Mouse (Mus musculus) midbrain, embryonic 13.5 days (tissue): ENCODE results near the gene Brd3. TPM values are rescaled to one million over a fixed set of nuclear protein-coding genes. Genes with fewer than 3 reads are reported as not detected.
"Not testable (repeated sequence)": the region's sequence is repeated elsewhere in the genome, so short reads cannot be mapped to it uniquely, and the experiment has no call there.

Experiments used
- ATAC-seq: fragments of 200-750 bp; cut with Nextera tagmentation; 2 replicates; pipeline ENCODE4 v1.8.0; 2017; ENCODE audit warnings: mild to moderate bottlenecking, moderate TSS enrichment, moderate library complexity
- H3K27ac ChIP-seq: fragments of 300-500 bp; sonication (generic); 2 replicates; pipeline ENCODE4 v1.5.1; 2015; ENCODE audit warnings: inconsistent platforms, mild to moderate bottlenecking, moderate library complexity
- H3K27me3 ChIP-seq: fragments of 300-500 bp; sonication (generic); 2 replicates; pipeline ENCODE4 v1.6.1; 2015; ENCODE audit warnings: mild to moderate bottlenecking, inconsistent platforms
- H3K36me3 ChIP-seq: fragments of 300-500 bp; sonication (generic); 2 replicates; pipeline ENCODE4 v1.6.1; 2015; ENCODE audit warnings: mild to moderate bottlenecking, inconsistent platforms
- H3K4me1 ChIP-seq: fragments of 300-500 bp; sonication (generic); replicated peaks from 2 replicates; pipeline ENCODE4 v1.6.1; 2015; ENCODE audit warnings: inconsistent platforms
- H3K4me2 ChIP-seq: fragments of 300-500 bp; sonication (generic); replicated peaks from 2 replicates; pipeline ENCODE4 v1.6.1; 2015; ENCODE audit warnings: moderate library complexity, mild to moderate bottlenecking, inconsistent platforms
- H3K4me3 ChIP-seq: fragments of 300-500 bp; sonication (generic); replicated peaks from 2 replicates; pipeline ENCODE4 v1.5.1; 2015; ENCODE audit warnings: mild to moderate bottlenecking, inconsistent platforms
- H3K9ac ChIP-seq: fragments of 300-500 bp; sonication (generic); replicated peaks from 2 replicates; pipeline ENCODE4 v1.6.1; 2015; ENCODE audit warnings: mild to moderate bottlenecking, inconsistent platforms
- H3K9me3 ChIP-seq: fragments of 300-500 bp; sonication (generic); 2 replicates; pipeline ENCODE4 v1.6.1; 2016; ENCODE audit warnings: mild to moderate bottlenecking, inconsistent platforms
- WGBS: fragments of 180-500 bp; shearing (Covaris S2); methylation state at CpG from one replicate; pipeline ENCODE4 v1.1.7; 2015; 5-methylcytosine and 5-hydroxymethylcytosine counted together
- polyA plus RNA-seq: library from polyadenylated mRNA; unstranded; fragments of >200 nt; fragmentation: Nextera tagmentation; extraction: Ambion mirVana; gene quantifications from 2 replicates; pipeline ENCODE4 v1.2.1, GENCODE M21; 2015

The Brd3 gene
- polyA plus RNA-seq, 1 experiment from 2014 or later = 145 TPM

DNA sequence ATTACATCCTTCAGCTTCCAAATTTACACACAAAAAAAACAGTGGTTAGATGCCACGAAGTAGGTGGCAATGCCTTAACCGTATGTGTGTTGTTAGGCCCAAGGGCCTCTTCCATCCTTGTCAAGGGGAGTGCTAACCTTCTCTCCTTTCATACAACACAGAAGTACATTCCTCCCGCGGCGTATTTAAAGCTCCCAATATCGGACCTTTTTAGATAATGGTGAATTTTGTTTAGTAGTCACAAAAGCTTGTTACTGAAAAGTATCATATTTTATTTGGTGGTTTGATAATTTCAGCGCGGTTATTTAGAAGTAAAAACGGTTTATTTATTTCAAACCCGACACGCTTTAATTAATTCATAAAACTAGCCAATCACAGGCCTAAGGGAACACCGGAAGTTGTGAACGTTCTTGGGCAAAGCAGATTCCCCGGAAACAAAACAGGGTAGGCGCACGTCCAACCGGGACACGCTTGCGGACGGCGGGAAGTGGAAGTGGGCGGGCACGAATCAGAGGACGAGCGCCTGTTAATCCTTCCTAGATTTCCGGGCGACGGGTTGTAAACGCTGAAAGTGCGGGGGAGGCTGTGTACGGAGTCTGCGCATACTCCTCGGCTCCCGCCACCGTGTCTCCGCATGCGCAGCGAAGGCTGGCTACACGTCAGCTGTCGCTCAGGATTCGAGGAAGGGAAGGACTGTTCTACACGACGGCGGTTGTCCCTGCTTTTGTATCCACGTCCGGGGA, 32.5 kb upstream of the Brd3 start:
- WGBS = under 1% methylated on average over 46 of the region's 46 CpGs
- Histone ChIP-seq H3K36me3 (peaks cover 22% of the 10 kb centered on the region), H3K4me3 (peak overlapping the region; percentile 41)

DNA sequence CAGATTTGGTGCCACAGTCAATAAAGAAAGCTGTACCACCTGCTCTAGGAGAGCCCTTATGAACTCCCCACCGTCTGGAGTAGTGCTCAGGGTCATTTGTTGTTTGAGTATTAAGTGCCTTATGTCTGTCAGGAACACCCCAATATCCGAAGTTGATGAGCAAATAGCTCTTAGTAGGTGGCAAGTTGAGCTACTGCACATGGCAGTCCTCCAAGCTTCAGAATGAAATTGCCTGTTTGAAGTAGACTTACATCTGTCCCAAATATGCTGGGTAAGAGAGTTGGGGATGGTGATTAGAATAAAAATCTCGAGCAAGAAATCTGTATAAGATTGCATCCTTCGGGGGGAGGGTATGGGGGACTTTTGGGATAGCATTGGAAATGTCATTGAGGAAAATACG, 31.9 kb upstream of the Brd3 start:
- ATAC-seq = no peak
- Histone ChIP-seq H3K9ac (peak overlapping the region; percentile 46; the same call in 1 of the 2 replicates), H3K27me3 (no peaks in the 10 kb centered on the region), H3K9me3 (no peaks in the 10 kb centered on the region), H3K36me3 (peaks cover 28% of the 10 kb centered on the region), H3K4me3 (peak overlapping the region; percentile 41), H3K4me1 (peaks cover 18% of the 10 kb centered on the region), H3K27ac (peak overlapping the region; percentile 84), H3K4me2 (peak overlapping the region; percentile 63)
- WGBS = 18% methylated on average over 5 of the region's 5 CpGs

More for the DNA sequence above, 32.5 kb upstream of the Brd3 start:
- peak overlapping the region; percentile 84 for H3K27ac ChIP-seq
- no peaks in the 10 kb centered on the region for H3K9me3 ChIP-seq
- H3K4me2 ChIP-seq = peak overlapping the region; percentile 63
- H3K9ac ChIP-seq = peak overlapping the region; percentile 62
- no peaks in the 10 kb centered on the region for H3K27me3 ChIP-seq
- ATAC-seq = peak; percentile 97
- H3K4me1 ChIP-seq = peaks cover 18% of the 10 kb centered on the region

GRCm38 (mm10) chr2:27538455-27539330, 31.2 kb upstream of the Brd3 start:
- not testable (repeated sequence) for ATAC-seq, H3K9me3 ChIP-seq, H3K27me3 ChIP-seq, H3K9ac ChIP-seq
- Histone ChIP-seq H3K4me1 (peaks cover 18% of the 10 kb centered on the region), H3K27ac (peak overlapping the region; percentile 84), H3K4me2 (peak overlapping the region; percentile 63), H3K4me3 (peak overlapping the region; percentile 41; the same call in 1 of the 2 replicates), H3K36me3 (peaks cover 35% of the 10 kb centered on the region)
- WGBS = 65% methylated on average over 5 of the region's 5 CpGs

- Histone ChIP-seq H3K4me1 (peaks cover 30% of the 10 kb centered on the region), H3K36me3 (peaks cover 45% of the 10 kb centered on the region), H3K9ac (no peak overlapping the region), H3K9me3 (no peaks in the 10 kb centered on the region), H3K4me3 (no peak overlapping the region), H3K4me2 (no peak overlapping the region), H3K27me3 (no peaks in the 10 kb centered on the region), H3K27ac (no peak overlapping the region)
- no peak for ATAC-seq
- 96% methylated on average over 3 of the region's 3 CpGs for WGBS
These were observed 10.8 kb upstream of the Brd3 start for GRCm38 (mm10) chr2:27518283-27518682.

- peak overlapping the region; percentile 94 for H3K9ac ChIP-seq
- no peak overlapping the region for H3K27ac ChIP-seq
- no peaks in the 10 kb centered on the region for H3K9me3 ChIP-seq
- peaks cover 30% of the 10 kb centered on the region for H3K4me1 ChIP-seq
- peak overlapping the region; percentile 99 for H3K4me2 ChIP-seq
- ATAC-seq = no peak
- H3K4me3 ChIP-seq = peak overlapping the region; percentile 95
- WGBS = 10% methylated on average over 1 of the region's 1 CpGs
- H3K27me3 ChIP-seq = no peaks in the 10 kb centered on the region
- peaks cover 30% of the 10 kb centered on the region for H3K36me3 ChIP-seq
These were observed 8.8 kb upstream of the Brd3 start for GRCm38 (mm10) chr2:27516289-27516688.

DNA sequence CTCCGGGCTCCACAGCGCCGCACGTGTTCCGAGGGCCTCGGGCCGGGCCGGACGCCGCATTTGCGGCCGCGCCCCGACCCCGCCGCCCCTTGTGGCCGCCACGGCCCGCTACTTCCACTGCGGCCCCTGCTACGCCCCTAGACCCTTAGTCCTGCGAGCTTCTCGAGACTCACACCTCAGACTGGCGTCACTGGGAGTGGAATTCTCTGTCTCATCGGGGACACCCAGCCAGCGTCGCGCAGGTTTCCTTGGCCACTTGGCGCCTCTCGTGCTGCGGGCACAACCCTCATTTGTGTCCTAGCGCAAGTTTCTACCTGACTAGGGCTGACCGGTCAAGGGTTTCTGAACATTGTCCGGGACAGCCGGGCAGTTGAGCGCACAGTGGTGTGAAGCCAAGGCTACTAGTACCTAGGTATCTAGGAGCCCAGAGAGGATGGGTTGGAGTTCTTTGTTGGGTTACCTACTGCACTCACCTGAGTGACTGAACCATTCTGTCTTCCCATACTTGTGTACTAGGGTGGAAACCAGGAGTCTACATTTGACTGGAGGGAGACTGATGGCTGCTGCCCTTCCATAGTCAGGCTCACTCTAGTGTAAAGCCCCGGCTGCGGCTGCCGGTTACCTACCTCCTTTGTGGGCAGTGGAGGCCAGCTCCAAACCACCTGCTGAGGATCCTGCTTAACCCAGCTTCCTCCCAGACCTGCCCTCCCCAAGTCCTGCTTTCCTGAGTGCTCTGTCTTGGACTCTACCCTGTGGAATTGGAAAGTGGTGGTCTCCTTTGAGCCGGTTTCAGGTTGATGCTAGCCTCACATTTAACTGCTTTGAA, 8.1 kb upstream of the Brd3 start:
- WGBS = under 1% methylated on average over 23 of the region's 40 CpGs
- H3K36me3 ChIP-seq = peaks cover 22% of the 10 kb centered on the region
- peak overlapping the region; percentile 99 for H3K4me2 ChIP-seq
- no peaks in the 10 kb centered on the region for H3K9me3 ChIP-seq
- peak overlapping the region; percentile 94 for H3K9ac ChIP-seq
- peak overlapping the region; percentile 71 for H3K27ac ChIP-seq
- peaks cover 30% of the 10 kb centered on the region for H3K4me1 ChIP-seq
- H3K27me3 ChIP-seq = no peaks in the 10 kb centered on the region
- H3K4me3 ChIP-seq = peak overlapping the region; percentile 95
- ATAC-seq = peak; percentile 69

GRCm38 (mm10) chr2:27514639-27515328, 7.3 kb upstream of the Brd3 start, which contains the start of gene Wdr5:
TSS of gene Wdr5 (plus strand) at chr2:27515157.
- peak within 1 kb of the TSS; percentile 95 for H3K4me3 ChIP-seq
- WGBS = under 1% methylated on average over 55 of the region's 57 CpGs
- peak within 1 kb of the TSS; percentile 77 for H3K27ac ChIP-seq
- no peaks in the 10 kb centered on the region for H3K27me3 ChIP-seq
- H3K4me2 ChIP-seq = peak within 1 kb of the TSS; percentile 99
- H3K4me1 ChIP-seq = peaks cover 30% of the 10 kb centered on the region
- H3K36me3 ChIP-seq = peaks cover 15% of the 10 kb centered on the region
- no peaks in the 10 kb centered on the region for H3K9me3 ChIP-seq
- peak within 1 kb of the TSS; percentile 94 for H3K9ac ChIP-seq
- ATAC-seq = peak; percentile 94

DNA sequence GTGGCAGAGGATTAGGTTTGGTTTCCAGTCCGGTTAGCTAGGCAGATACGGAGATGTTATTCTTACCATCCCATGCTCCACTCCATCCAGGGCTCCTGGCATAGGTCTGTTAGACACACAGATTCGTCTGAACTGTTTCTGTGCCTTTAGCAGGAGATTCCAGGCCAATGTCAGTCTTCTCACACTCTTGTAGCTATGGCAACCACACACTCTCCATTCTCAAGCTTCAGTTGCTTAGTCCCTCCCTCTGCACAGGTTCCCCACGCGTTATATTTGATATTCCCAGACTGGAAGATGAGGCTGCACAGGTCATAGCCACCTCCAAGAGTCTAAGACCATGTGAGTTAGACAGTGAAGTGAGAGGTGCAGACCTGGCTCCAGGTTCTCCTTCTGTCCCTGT, 6.4 kb upstream of the Brd3 start:
- WGBS = 80% methylated on average over 5 of the region's 5 CpGs
- no peak for ATAC-seq
- H3K4me3 ChIP-seq = peak overlapping the region; percentile 95

DNA sequence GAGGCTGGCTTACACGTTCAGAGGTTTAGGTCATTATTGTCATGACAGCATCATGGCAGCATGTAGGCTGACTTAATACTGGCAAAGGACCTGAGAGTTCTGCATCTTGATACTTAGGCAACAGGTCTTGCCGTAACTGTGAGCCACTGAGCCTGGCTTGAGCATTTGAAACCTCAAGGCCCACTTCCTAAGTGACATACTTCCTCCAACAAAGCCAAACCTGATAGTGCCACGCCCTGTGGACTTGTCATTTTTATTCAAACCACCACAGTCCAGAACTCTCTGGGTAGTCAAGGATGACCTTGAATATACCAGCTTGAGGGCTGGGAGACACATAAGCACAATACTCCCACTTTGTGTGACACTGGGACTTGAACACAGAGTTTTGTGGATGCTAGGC, 5.4 kb upstream of the Brd3 start:
- Histone ChIP-seq H3K36me3 (no peaks in the 10 kb centered on the region), H3K9me3 (no peaks in the 10 kb centered on the region), H3K27me3 (no peaks in the 10 kb centered on the region), H3K9ac (no peak overlapping the region), H3K4me3 (no peak overlapping the region), H3K4me2 (no peak overlapping the region), H3K27ac (no peak overlapping the region), H3K4me1 (peaks cover 30% of the 10 kb centered on the region)
- no peak for ATAC-seq
- 96% methylated on average over 3 of the region's 3 CpGs for WGBS

More for the DNA sequence above, 6.4 kb upstream of the Brd3 start:
- Histone ChIP-seq H3K9ac (peak overlapping the region; percentile 67), H3K9me3 (no peaks in the 10 kb centered on the region), H3K4me2 (peak overlapping the region; percentile 99), H3K27ac (no peak overlapping the region), H3K4me1 (peaks cover 30% of the 10 kb centered on the region), H3K27me3 (no peaks in the 10 kb centered on the region), H3K36me3 (peaks cover 6% of the 10 kb centered on the region)

DNA sequence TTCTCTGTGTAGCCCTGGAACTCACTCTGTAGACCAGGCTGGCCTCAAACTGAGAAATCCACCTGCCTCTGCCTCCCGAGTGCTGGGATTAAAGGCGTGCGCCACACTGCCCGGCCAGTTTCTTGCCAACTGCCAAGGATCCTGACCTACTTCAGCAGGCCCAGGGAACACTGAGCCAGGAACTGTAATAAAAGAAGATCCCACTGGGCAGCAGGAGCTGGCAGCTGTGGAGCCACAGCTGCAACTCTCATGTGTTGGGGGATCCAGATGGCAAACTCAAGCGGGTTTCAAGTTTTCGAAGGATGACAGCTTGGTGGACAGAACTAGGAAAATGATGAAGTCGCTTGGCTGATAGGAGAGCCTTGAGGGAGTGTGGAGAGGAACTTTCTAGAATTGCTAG, 3.2 kb upstream of the Brd3 start:
- H3K9me3 ChIP-seq = no peaks in the 10 kb centered on the region
- H3K4me3 ChIP-seq = no peak overlapping the region
- ATAC-seq = no peak
- no peak overlapping the region for H3K9ac ChIP-seq
- no peaks in the 10 kb centered on the region for H3K36me3 ChIP-seq
- H3K27me3 ChIP-seq = no peaks in the 10 kb centered on the region
- no peak overlapping the region for H3K4me2 ChIP-seq
- peaks cover 12% of the 10 kb centered on the region for H3K4me1 ChIP-seq
- WGBS = 97% methylated on average over 7 of the region's 7 CpGs
- H3K27ac ChIP-seq = no peak overlapping the region

- H3K36me3 ChIP-seq, H3K27me3 ChIP-seq, ATAC-seq, H3K4me2 ChIP-seq, H3K27ac ChIP-seq, H3K4me3 ChIP-seq, H3K9ac ChIP-seq, H3K4me1 ChIP-seq, H3K9me3 ChIP-seq: not testable (repeated sequence)
- WGBS = 71% methylated on average over 4 of the region's 4 CpGs
These were observed 804 bp downstream of the Brd3 start for GRCm38 (mm10) chr2:27506658-27507057.
